Mouse (Mus musculus) midbrain, postnatal 0 days (tissue): ENCODE data around the gene Sept3. TPM values are rescaled to one million over a fixed set of nuclear protein-coding genes. Genes with fewer than 3 reads are reported as not detected.

Experiments
- ATAC-seq: fragments of 200-750 bp; cut with Nextera tagmentation; 2 replicates; pipeline ENCODE4 v1.8.0; 2017; ENCODE audit warnings: moderate number of reproducible peaks, mild to moderate bottlenecking, moderate TSS enrichment, moderate library complexity; ENCODE audit not compliant: low FRiP score
- DNase-seq: peaks from one replicate; pipeline ENCODE4 v3.0.0-alpha.2; 2015; ENCODE audit warnings: low spot score
- H3K27ac ChIP-seq: fragments of 300-500 bp; sonication (generic); 2 replicates; pipeline ENCODE4 v1.5.1; 2014; ENCODE audit warnings: low read depth, mild to moderate bottlenecking, low read length, mixed read lengths
- H3K27me3 ChIP-seq: fragments of 300-500 bp; sonication (generic); 2 replicates; pipeline ENCODE4 v1.6.1; 2014; ENCODE audit warnings: low read length, control low read depth, mixed read lengths; ENCODE audit not compliant: insufficient read depth
- H3K36me3 ChIP-seq: fragments of 300-500 bp; sonication (generic); 2 replicates; pipeline ENCODE4 v1.6.1; 2014; ENCODE audit warnings: low read length, control low read depth, mixed read lengths; ENCODE audit not compliant: insufficient read depth
- H3K4me1 ChIP-seq: fragments of 300-500 bp; sonication (generic); 2 replicates; pipeline ENCODE4 v1.6.1; 2014; ENCODE audit warnings: mild to moderate bottlenecking, control low read depth, antibody characterized with exemption, low read length, mixed read lengths; ENCODE audit not compliant: insufficient read depth
- H3K4me2 ChIP-seq: fragments of 300-500 bp; sonication (generic); 2 replicates; pipeline ENCODE4 v1.6.1; 2014; ENCODE audit warnings: low read depth, mild to moderate bottlenecking, low read length, mixed read lengths; ENCODE audit not compliant: poor library complexity, severe bottlenecking
- H3K4me3 ChIP-seq: fragments of 300-500 bp; sonication (generic); 2 replicates; pipeline ENCODE4 v1.5.1; 2014; ENCODE audit warnings: low read depth, mild to moderate bottlenecking, low read length, moderate library complexity
- H3K9ac ChIP-seq: fragments of 300-500 bp; sonication (generic); replicated peaks from 2 replicates; pipeline ENCODE4 v1.6.1; 2014; ENCODE audit warnings: mild to moderate bottlenecking, low read length, moderate library complexity, mixed read lengths; ENCODE audit not compliant: poor library complexity, severe bottlenecking
- H3K9me3 ChIP-seq: fragments of 300-500 bp; sonication (generic); 2 replicates; pipeline ENCODE4 v1.6.1; 2016; ENCODE audit warnings: low read length, control low read depth
- CTCF ChIP-seq: IDR thresholded peaks from 2 replicates; pipeline ENCODE4 v1.5.1; 2016; ENCODE audit warnings: antibody characterized with exemption, mild to moderate bottlenecking
- WGBS: fragments of 180-500 bp; shearing (Covaris S2); extraction: QIAGEN DNeasy Blood & Tissue Kit; methylation state at CpG from one replicate; pipeline ENCODE4 v1.1.7; 2014; 5-methylcytosine and 5-hydroxymethylcytosine counted together
- polyA plus RNA-seq: library from polyadenylated mRNA; unstranded; fragments of >200 nt; fragmentation: Nextera tagmentation; extraction: Ambion mirVana; gene quantifications from 2 replicates; pipeline ENCODE4 v1.2.1, GENCODE M21; 2015
- total RNA-seq: library from RNA; depleted of rRNA; stranded (reverse); fragments of >200 nt; gene quantifications from 2 replicates; pipeline ENCODE4 v1.2.3, GENCODE M21; 2014

Gene Sept3
- total and polyA plus RNA-seq, 2 experiments from 2014 or later = 404 to 480 TPM

GRCm38 (mm10) chr15:82294059-82294458 lies 19.4 kb downstream of the Sept3 start:
- Histone ChIP-seq H3K27me3 (no peaks in the 10 kb centered on the region), H3K4me3 (no peak overlapping the region), H3K36me3 (peaks cover 18% of the 10 kb centered on the region), H3K4me1 (peaks cover 5% of the 10 kb centered on the region; the same call in 1 of the 2 replicates), H3K4me2 (no peak overlapping the region), H3K9me3 (no peaks in the 10 kb centered on the region), H3K27ac (peak overlapping the region; percentile 55; the same call in 1 of the 2 replicates), H3K9ac (no peak overlapping the region)
- peak; percentile 83 for DNase-seq
- 34% methylated on average over 8 of the region's 8 CpGs for WGBS
- ATAC-seq = no peak
- peak; percentile 85 for TF ChIP-seq CTCF

- H3K27me3 ChIP-seq = no peaks in the 10 kb centered on the region
- no peak for ATAC-seq
- no peak within 1 kb of the TSS for H3K4me3 ChIP-seq
- no peak within 1 kb of the TSS for H3K4me2 ChIP-seq
- H3K27ac ChIP-seq = no peak within 1 kb of the TSS
- H3K36me3 ChIP-seq = no peaks in the 10 kb centered on the region
- WGBS = 65% methylated on average over 39 of the region's 39 CpGs
- H3K9ac ChIP-seq = no peak within 1 kb of the TSS
- no peaks in the 10 kb centered on the region for H3K9me3 ChIP-seq
- no peak for TF ChIP-seq CTCF
- no peaks in the 10 kb centered on the region for H3K4me1 ChIP-seq
- DNase-seq = no peak
These were observed 24.3 kb downstream of the Sept3 start, which contains the start of gene Wbp2nl for GRCm38 (mm10) chr15:82298764-82299561. Gene Wbp2nl, plus strand, starts transcription at chr15:82298954.

GRCm38 (mm10) chr15:82307107-82307506 lies 32.4 kb downstream of the Sept3 start:
- Histone ChIP-seq H3K27ac (no peak overlapping the region), H3K4me2 (no peak overlapping the region), H3K4me3 (no peak overlapping the region), H3K4me1 (no peaks in the 10 kb centered on the region), H3K27me3 (no peaks in the 10 kb centered on the region), H3K9ac (no peak overlapping the region), H3K9me3 (no peaks in the 10 kb centered on the region), H3K36me3 (no peaks in the 10 kb centered on the region)
- TF ChIP-seq CTCF = no peak
- no peak for ATAC-seq
- no peak for DNase-seq
- WGBS = 75% methylated on average over 3 of the region's 3 CpGs

- Histone ChIP-seq H3K27me3 (no peaks in the 10 kb centered on the region), H3K27ac (no peak overlapping the region), H3K4me2 (no peak overlapping the region), H3K9ac (no peak overlapping the region), H3K4me3 (no peak overlapping the region), H3K36me3 (no peaks in the 10 kb centered on the region), H3K4me1 (no peaks in the 10 kb centered on the region), H3K9me3 (no peaks in the 10 kb centered on the region)
- no peak for ATAC-seq
- TF ChIP-seq CTCF = no peak
- 81% methylated on average over 3 of the region's 3 CpGs for WGBS
- no peak for DNase-seq
These were observed 33.7 kb downstream of the Sept3 start for GRCm38 (mm10) chr15:82308416-82308815.

- H3K4me1 ChIP-seq = no peaks in the 10 kb centered on the region
- H3K9ac ChIP-seq = no peak overlapping the region
- no peak overlapping the region for H3K4me3 ChIP-seq
- WGBS = 87% methylated on average over 6 of the region's 6 CpGs
- H3K4me2 ChIP-seq = no peak overlapping the region
- H3K36me3 ChIP-seq = no peaks in the 10 kb centered on the region
- H3K27ac ChIP-seq = no peak overlapping the region
- no peaks in the 10 kb centered on the region for H3K9me3 ChIP-seq
- no peak for ATAC-seq
- TF ChIP-seq CTCF = no peak
- no peaks in the 10 kb centered on the region for H3K27me3 ChIP-seq
- DNase-seq = no peak
These were observed 43.1 kb downstream of the Sept3 start for GRCm38 (mm10) chr15:82317839-82318238.

- Histone ChIP-seq H3K4me3 (no peak overlapping the region), H3K27ac (no peak overlapping the region), H3K4me1 (no peaks in the 10 kb centered on the region), H3K4me2 (no peak overlapping the region), H3K27me3 (no peaks in the 10 kb centered on the region), H3K36me3 (no peaks in the 10 kb centered on the region), H3K9ac (no peak overlapping the region), H3K9me3 (no peaks in the 10 kb centered on the region)
- DNase-seq (no peak), ATAC-seq (no peak)
- 79% methylated on average over 1 of the region's 1 CpGs for whole genome bisulfite sequencing
- TF ChIP-seq CTCF = no peak
These were observed 44.9 kb downstream of the Sept3 start for GRCm38 (mm10) chr15:82319613-82320012.
